Mouse (Mus musculus) MN1 (cell line): Measurements from ENCODE around the gene Fstl3.

Source experiments
- DNase-seq: peaks from one replicate; pipeline ENCODE4 v3.0.0-alpha.2; 2016; ENCODE audit warnings: low spot score

Fstl3 gene

DNA sequence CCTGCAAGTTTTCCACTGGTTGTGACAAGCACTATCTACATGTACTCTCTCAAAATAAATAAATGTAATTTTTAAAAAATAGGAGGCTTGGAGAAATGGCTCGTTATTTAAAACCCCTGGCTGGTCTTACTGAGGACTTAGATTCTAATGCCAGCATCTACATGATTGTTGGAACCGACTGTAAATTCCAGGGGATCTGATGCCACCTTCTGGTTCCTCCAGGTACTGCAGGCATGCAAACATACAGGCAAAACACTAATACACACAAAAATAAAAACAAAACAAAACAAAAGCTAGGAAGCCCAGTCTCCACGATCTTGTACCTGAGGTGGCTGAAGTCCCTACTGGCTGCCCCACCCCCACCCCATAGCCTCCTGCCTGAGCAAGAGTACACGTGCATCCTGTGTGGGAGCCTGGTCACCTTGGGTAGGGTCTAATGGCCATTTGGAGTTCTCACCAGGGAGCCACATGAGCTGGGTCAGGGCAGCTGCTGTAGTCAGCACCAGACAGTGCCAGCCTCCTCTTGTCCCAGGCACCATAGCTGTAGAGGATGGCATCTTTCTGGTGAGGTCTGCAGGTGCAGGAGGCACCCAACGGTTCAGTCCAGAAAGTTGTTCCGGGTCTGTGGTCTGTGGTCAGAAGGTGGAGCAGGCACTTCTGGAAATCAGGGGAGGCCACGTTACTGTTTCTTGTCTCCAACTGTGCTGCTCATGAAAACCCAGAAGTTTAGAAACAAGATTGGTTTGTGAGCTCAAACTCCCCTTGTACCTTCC, 11.5 kb downstream of the Fstl3 start:
- peak; percentile 84 for DNase-seq

DNA sequence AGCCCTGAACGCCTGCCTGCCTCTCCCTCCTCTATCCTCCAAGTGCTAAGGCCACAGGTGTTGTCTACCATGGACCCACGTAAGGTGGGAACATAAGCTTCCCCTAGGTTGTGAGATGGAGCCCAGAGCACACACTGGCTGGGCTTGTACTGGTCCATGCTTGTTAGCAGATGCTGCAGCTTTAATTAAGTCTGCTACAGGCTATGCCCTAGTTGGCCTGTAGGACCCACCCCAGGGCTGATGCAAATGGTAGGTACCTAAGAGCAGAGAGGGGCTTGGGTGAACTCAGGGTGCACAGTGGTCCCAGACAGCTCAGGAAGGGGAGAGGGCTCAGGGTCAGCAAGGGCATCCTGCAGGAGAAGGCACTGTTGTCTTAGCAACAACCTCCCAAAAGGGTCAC, 12.5 kb downstream of the Fstl3 start:
- DNase-seq = no peak

DNA sequence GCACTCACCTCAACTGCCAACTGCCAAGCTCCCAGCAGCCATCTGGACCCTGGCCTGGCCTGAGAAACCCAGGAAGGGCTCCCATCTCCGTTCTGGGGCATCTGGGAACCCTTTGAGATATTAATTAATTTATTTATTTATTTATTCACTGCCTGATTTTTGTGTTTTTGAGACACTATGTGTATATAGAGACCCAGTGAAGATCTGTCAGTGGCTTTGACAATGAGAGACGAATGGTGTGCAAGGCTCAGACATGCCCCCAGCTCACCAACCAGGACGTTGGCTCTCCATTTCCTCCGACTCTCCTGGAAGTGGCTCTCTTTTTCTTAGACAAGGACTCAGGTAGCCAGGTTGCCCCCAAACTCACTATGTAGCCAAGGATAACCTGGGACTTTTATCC, 13.8 kb downstream of the Fstl3 start, which contains the start of gene Prss57:
Gene Prss57, minus strand, starts transcription at position 101 of the 400 bp plus-strand sequence.
- DNase-seq = no peak

DNA sequence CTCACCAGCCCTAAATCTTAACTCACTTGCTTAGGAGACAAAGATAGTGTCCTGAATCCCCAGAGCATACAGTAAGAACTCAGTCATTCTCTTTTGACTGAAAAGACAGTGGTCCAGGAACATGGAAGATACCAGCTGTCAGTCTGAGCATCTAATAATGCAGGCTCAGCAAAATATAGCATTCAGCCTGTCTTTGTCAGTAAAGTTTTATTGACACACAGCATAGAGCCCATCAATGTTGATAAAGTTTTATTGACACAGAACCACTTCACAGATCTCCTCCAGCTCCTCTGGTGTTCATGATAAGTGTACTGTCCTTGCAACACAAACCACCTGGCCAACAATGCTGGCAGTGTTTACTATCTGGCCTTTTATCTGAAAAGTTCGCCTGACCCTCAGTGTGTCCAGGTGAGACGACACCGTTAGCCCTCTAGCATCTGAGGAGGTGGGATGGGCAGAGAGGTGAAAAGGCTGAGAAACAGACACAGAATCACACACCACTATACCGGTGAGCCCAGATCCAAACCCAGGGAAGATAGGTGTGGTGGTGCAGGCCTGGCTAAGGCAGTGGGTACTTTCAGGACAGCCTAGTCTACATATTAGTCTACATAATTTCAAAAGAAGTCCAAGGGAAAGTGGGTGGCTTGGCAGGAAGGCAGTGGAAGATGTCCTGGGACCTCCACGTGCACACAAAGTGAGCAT, 15.4 kb downstream of the Fstl3 start:
- no peak for DNase-seq

DNA sequence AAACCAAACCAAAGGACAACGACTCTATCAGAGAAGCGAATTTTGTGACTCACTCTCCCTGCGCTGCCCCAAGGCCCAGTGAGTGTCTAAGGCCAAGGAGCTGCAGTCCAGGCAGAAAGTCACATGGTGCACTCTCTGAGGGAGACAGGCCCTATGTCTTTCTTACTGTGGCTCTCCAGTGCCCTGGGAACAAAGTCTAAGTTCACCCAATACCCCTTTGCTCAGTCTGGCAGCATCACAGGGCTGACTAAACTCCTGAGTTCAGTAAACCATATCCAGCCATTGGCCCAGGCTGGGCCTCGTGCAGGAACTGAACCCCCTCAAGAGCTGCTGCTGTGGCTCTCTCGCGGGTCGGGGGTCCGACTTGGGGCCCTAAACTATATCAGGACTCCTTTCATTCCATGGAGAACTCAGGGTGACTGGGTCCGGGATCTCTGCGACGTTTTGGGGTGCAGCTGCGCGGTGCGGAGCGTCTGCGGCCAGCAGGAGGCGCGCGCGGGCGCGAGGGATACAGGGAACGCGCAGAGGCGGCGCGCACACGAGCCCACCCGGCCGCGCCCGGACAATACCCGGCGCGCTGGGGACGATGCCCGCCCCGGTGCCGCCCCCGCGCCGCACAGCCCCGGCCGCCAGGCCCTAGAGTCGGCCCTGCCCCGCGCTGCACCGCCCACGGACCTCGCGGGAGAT, 16.1 kb downstream of the Fstl3 start, which contains the start of gene Palm:
Gene Palm, plus strand, starts transcription at position 522 of the 687 bp plus-strand sequence.
- DNase-seq = peak; percentile 86

DNA sequence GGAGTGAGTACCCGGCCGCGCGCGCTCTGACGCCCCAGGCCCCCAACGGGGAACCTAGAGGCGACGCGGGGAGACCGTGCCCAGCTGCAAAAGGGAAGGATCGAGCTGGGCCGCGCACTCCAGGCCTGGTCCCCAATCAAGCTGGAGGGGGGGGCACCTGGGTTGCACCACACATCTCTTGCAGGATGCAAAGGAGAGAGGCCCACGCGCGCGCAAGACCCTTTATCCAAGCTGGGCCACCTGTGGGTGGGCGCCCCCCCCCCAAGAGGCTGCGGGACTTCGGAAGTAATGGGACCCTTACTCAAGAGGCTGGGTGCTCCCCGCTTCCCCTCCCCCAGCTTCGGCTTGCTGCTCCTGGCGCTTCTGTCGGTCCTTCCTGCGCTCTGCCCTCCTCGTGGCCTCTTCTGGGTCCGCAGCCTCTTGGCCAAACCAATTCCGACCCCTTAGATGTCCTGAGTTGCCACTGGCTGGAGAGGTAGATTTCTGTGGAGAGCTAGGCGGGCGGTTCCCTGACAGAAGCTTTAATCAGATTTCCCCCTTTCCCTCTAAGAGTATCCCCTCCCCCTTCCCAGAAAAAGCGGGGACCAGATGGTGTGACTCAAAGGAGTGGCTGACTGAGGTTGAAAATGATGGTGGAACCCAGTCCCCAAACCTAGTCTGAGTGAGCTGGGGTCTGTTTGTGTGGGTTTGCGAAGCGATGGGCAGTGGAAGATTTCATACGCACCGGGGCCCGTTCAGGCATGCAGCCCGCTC, 16.8 kb downstream of the Fstl3 start:
- DNase-seq = peak; percentile 62

DNA sequence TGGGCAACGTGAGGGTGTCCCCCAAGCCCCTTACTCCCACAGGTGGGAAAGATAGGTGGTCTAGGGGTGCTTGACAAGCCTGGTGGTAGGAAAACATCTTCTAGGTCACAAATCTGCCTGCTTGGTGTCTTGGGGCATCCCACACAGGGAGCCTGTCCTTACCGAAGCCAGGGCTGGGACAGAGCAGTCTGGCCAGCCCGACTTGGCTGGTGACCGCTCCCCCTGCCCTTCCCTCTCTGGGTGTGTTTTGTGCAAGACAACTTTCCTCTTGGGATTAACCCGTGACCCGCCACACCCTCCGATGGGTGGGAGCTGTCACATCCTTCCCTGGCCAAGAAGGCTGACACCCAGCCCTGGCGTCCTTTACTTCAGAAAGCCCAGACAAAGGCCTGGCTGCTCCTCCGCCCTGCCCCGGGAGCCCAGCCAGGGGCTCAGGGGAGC, 17.4 kb downstream of the Fstl3 start:
- peak; percentile 93 for DNase-seq

DNA sequence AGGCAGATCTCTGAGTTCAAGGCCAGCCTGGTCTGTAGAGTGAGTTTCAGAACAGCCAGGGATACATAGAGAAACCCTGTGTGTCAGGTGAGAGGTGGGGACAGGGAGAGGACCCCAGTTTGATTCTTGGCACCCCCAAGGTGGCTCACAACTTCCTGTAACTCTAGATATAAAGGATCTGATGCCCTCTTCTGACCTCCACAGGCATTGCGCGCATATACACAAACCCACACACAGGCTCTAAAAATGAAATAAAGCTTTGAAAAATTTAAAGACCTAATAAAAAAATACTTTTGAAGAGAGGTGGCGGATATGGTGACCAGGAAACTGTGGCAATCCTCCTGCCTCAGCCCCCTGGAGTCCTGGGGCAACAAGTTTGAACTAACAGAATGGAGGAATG, 18.8 kb downstream of the Fstl3 start:
- DNase-seq = no peak

DNA sequence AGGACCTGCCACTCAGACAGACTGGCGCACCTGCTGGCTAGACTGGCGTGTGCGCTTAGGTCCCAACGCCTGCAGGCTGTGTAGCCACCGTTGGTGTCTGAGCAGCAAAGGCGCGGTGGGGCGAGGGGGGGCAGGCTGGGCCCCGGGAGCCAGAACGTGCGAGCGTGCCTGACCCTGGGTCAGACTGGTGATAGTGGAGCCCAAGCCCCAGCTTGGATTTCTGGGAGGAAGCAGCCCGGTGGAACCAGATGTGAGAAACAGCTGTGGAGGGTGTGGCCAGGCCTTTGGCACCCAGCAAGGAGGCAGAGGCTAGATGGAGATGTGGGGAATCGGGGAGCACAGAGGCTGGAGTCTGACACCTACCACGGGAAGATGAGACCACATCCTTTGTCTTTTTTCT, 20.3 kb downstream of the Fstl3 start:
- DNase-seq = no peak

DNA sequence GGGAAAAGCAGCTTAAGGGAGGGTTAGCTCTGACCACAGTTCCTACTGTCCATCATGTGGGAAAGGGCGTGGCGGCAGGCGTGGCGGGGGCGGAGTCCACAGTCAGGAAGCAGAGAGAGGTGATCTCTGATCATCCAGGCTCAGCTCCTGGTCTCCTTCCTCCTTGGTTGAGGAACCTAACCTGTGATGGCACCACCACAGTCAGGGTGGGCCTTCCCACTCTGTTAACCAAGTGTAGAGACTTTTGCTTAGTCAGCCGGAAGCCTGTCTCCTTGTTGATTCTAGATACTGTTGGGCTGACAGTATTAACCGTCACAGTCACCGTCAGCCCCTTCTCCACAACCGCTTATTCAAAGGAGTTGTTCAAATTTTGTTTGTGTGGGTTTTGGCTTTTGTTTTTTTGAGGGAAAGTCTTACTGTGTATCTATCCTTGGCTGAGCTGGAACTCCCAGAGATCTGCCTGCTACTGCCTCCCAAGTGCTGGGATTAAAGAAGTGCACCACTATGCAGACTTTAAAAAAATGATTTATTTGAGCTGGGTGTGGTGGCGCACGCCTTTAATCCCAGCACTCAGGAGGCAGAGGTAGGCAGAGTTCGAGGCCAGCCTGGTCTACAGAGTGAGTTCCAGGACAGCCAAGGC, 21.3 kb downstream of the Fstl3 start:
- no peak for DNase-seq

DNA sequence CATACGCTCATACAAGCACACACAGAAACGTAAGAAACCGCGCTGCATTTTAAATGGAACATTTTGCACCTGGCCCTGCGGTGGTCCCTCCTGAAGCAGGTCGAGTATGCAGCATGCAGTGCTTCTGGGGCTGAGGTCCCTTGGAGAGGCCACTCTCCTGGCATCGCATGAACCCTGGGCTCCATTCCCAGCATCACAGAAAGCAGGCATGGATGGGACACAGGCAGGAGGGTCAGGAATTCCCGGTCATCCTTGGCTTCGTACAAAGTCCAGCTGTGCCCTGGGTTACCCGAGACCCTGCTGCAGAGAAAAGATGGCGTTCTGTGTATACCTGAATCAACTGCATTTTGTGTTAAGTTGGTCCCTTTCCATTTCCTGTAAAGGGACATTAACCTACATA, 23.4 kb downstream of the Fstl3 start:
- DNase-seq = no peak

DNA sequence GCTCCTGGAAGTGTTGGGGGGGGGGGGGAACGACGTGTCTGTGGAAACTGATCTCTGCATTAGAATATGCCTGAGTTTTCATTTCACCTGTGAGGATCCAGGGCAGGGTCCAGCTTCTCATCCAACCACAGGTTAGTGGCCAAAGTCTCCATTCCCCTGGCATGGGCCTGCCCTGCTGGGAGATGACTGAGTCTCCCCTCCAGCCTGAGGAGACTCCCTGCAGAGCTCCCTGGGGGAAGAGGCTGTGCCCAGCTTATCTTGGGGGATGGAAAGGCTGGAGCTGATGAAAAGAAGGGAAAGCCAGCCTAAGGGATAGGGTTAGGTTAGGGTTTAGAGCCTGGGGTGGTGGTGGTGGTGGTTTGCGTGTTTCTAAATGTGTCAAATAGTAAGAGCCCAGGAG, 24.8 kb downstream of the Fstl3 start:
- DNase-seq = peak; percentile 56

DNA sequence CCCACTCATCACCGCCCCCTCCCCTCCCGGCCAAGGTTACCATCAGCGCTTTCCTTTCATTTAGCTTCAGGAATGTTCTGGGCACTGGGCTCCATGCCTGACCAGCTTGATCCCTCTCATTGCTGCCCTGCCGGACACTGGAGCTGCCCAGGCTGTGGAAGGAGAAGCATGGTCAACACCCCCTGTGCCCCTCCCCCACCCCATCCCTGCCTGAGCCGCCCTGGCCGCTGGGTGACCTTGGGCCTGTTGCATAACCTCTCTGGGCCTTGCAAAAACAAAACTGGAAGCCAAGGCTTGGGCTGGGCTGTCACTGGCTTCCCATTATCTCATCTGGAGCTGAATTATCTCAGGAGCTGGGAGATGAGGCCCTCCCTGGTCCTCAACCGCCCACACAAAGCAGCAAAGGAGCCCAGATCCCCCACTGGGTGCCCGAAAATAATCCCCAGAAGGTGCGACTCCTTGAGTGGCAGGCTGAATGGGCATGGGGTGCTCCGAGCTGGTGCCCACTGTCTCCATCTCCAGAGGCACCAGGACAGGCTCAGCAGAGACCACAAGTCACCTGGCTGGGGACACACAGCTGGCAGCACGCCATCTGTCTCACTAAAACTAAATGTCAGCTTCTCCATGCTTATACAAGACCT, 25.4 kb downstream of the Fstl3 start:
- peak; percentile 52 for DNase-seq

DNA sequence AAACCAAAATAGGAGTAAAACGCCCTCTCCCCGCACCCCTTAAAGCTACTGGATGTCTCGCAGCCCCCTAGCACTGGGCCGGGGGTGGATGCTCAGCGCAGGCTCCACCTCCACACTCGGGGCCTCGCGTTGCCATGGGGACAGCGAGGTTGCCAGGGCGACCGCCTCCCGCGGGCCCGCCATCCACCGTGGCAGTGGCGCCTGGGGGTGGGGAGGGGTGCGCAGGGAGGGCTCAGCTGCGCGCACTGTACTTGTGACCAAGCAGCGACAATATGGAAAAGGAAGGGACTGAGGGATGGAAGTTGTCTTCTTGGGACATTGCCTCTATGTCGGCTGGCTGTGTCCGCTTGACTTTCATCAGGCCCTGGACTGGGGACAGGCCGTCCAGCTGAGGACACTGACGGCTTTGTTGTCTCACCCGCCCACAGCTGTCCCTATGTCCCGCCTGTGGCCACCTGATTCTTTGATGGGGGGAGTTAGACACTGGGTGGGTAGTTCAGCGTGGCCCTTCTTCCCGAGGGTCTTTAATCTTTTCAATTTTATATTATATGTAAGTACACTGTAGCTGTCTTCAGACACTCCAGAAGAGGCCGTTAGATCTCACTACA, 26.7 kb downstream of the Fstl3 start:
- DNase-seq = peak; percentile 82

DNA sequence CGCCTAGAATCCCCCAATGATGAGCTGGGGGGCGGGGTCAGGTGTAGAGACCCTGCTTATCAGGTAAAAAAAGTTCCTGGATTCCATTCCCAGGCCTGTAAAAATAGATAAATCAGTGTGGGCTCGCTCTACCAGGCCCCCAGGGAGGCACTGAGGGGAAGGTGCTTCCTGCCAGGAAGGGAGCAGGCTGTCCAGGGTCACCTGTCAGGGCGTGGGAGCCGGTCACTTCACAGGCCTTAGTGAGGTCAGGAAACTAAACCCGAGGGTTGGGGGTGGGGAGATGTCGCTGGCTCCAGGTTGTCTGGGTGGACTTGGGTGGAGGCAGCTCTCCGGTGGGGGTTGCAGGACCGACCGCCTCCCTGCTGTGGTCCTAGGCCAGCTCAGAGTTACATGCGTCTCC, 28.6 kb downstream of the Fstl3 start:
- DNase-seq = no peak

DNA sequence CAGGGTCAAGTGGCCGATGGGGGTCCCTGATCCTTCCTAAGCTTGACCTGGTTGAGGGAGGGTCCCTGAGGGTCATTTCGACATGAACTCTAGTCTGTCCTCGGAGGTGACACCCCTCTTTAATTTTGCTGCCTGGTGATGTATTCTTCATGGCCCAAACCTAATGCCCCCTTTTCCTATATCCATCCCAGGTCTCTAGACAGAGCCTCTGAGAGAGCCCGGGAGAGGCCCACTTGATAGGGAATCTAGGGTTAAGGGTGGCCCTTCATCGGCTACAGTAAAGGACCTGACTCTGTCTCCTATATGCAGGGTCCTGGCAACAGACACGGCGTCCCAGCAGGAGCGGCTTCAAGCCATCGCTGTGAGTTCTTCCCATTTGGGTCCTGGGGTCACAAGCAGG, 29.3 kb downstream of the Fstl3 start:
- no peak for DNase-seq

DNA sequence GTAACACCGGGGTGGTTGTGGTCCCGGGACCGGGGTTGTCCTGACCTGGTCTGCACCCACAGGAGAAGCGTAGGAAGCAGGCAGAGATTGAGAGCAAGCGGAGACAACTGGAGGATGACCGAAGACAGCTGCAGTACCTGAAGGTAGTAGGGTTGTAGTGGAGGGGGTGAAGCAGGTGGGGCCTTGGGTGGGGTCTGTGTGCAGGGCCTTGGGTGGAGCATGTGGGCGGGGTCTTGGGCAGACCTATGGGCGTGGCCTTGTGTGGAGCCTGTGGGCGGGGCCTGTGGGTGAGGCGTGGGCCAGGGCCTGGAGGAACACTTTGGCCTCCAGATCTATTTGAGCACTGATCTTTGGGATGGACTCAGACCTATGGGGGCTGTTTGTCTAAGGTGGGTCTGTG, 29.9 kb downstream of the Fstl3 start:
- DNase-seq = no peak

DNA sequence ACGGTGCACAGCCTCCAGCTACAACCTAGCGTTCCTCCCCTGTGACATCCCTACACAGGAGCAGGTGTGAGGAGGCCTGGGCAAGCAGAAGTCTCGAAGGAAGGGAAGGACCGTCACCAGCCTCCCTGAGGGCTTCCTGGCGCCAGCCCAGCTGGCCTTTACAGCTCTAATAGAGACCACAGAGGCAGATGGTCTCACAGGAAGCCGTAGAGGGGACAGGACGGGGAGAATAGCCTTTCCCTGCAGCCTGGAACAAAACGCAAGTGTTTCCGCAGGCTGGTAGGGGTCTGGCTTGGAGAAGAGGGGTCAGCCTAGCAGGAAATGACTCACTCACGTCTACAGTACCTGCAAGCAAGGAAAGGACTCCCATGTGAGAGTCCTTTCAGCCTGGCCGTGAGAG, 30.8 kb downstream of the Fstl3 start:
- no peak for DNase-seq

DNA sequence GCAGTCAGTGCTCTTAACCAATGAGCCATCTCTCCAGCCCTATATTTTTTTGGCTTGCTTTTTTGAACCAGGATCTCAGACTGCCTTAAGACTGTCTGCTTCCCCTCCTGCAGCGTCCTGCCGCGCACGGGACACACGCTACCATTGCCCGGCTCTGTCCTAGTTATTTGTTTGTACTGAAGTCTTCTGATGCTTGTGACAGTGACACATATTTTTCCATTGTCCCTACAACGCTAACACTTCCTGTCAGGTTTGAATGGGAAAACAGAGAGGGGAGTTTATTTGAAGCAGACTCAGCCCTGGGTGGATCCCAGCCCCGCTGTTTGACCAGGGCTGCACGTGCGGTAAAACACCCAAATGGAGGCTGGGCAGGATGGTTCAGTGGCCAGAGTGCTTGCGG, 31.7 kb downstream of the Fstl3 start:
- no peak for DNase-seq

DNA sequence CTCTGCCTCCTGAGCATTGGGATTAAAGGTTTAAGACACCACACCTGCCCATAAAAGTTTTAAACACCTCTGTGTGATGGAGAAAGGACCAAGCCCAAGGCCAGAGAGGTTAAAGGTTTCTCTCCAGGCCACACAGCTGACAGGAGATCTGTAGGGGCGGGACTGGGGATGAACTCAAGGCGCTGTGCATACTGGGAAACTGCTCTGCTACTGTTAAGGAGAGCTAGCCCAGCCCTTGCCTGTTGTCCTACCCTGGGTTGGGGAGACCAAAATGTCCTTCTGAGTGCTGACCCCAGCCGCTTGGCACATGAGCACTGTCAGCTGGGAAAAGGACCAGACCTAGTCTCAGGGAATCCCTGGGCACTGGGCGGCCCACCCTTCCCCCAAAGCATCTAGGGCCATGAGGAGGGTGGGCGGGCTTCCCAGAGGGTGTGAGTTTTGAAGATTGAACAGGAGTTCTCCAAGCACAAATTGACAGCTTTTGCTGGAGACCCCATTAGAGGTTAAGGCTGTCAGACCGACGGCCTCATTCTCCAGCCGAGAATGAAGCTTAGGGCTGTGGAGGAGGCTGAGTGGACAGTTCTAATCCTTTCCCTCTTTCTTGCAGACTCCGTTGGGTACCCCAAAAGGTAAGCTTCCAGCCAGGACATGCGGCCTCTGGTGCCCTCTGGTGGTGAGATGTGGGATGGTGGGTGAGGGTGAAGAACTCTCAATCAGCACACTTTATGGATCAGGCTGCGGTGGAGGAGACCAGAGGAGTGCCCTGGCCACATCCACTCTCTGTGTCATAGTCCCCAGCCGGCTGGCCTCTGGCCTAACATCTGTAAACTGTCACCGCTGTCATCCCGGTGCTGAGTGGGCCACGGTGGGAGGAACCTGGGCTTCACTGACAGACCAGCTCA, 34.9 kb downstream of the Fstl3 start:
- DNase-seq = peak; percentile 81
